Mouse (Mus musculus) limb, embryonic 15.5 days (tissue): ENCODE results near the gene Slc5a11. TPM values are rescaled to one million over a fixed set of nuclear protein-coding genes. Genes with fewer than 3 reads are reported as not detected.

Source experiments
- ATAC-seq: fragments of 200-750 bp; cut with Nextera tagmentation; 2 replicates; pipeline ENCODE4 v1.8.0; 2017; ENCODE audit warnings: low read depth, moderate TSS enrichment; ENCODE audit not compliant: insufficient number of reproducible peaks, low FRiP score, low TSS enrichment
- H3K27ac ChIP-seq: fragments of 300-500 bp; sonication (generic); 2 replicates; pipeline ENCODE4 v1.5.1; 2015; ENCODE audit warnings: moderate library complexity, mild to moderate bottlenecking, inconsistent platforms
- H3K27me3 ChIP-seq: fragments of 300-500 bp; sonication (generic); 2 replicates; pipeline ENCODE4 v1.6.1; 2015; ENCODE audit warnings: inconsistent platforms
- H3K36me3 ChIP-seq: fragments of 300-500 bp; sonication (generic); 2 replicates; pipeline ENCODE4 v1.6.1; 2015; ENCODE audit warnings: inconsistent platforms
- H3K4me1 ChIP-seq: fragments of 300-500 bp; sonication (generic); 2 replicates; pipeline ENCODE4 v1.6.1; 2015; ENCODE audit warnings: inconsistent platforms
- H3K4me2 ChIP-seq: fragments of 300-500 bp; sonication (generic); 2 replicates; pipeline ENCODE4 v1.6.1; 2015; ENCODE audit warnings: mild to moderate bottlenecking, inconsistent platforms
- H3K4me3 ChIP-seq: fragments of 300-500 bp; sonication (generic); 2 replicates; pipeline ENCODE4 v1.5.1; 2015; ENCODE audit warnings: mild to moderate bottlenecking, inconsistent platforms
- H3K9ac ChIP-seq: fragments of 300-500 bp; sonication (generic); 2 replicates; pipeline ENCODE4 v1.6.1; 2015; ENCODE audit warnings: inconsistent platforms
- H3K9me3 ChIP-seq: fragments of 300-500 bp; sonication (generic); 2 replicates; pipeline ENCODE4 v1.6.1; 2016; ENCODE audit warnings: inconsistent platforms
- WGBS: fragments of 180-500 bp; shearing (Covaris S2); methylation state at CpG from one replicate; pipeline ENCODE4 v1.1.7; 2015; 5-methylcytosine and 5-hydroxymethylcytosine counted together
- polyA plus RNA-seq: library from polyadenylated mRNA; unstranded; fragments of >200 nt; fragmentation: Nextera tagmentation; extraction: Ambion mirVana; gene quantifications from 2 replicates; pipeline ENCODE4 v1.2.1, GENCODE M21; 2015

The Slc5a11 gene
- polyA plus RNA-seq, 1 experiment from 2014 or later, result not detected

DNA sequence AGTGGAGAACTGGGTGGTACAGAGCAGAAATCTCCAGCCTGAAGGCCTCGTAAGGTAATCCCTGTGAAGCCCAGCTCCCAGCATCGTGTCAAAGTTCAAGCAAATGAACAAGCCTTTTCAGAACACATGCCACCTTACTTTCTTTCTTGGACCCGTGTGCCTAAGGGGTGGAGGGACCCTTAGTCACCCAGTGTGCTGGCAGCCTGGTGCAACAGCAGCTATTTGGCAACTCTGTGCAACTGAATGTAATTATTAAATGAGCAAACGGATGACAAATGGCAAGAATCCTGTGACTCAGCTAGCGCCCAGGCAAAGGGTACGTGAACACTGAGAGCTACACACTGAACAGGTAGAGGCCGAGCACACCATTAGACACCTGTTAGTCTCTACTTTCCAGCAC, 79.3 kb downstream of the Slc5a11 start:
- ATAC-seq, result no peak
- H3K4me1 ChIP-seq, result no peaks in the 10 kb centered on the region
- peaks cover 87% of the 10 kb centered on the region for H3K36me3 ChIP-seq
- 86% methylated on average over 7 of the region's 7 CpGs for WGBS
- H3K4me2 ChIP-seq, result no peak overlapping the region
- H3K27ac ChIP-seq, result no peak overlapping the region
- no peaks in the 10 kb centered on the region for H3K27me3 ChIP-seq
- H3K9me3 ChIP-seq, result no peaks in the 10 kb centered on the region
- H3K9ac ChIP-seq, result no peak overlapping the region
- no peak overlapping the region for H3K4me3 ChIP-seq

DNA sequence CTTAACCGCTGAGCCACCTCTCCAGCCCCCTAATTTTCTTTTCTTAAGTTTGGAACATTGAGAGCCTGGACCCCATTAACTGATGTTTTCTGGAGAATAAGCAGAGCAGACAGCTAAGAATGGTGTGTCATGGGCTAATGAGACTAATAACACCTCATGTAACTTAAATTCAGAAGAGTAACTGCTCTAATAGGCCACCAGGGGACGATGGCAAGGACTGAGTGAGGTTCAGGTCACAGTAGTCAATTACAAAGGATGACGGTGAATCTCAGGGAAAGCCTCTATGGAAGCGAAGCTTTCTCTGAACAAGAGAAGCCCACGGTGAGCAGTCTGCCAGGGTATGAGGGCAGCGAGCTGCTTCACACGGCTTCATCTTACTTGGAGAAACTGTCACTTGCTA, 80.8 kb downstream of the Slc5a11 start:
- Histone ChIP-seq H3K4me2 (no peak overlapping the region), H3K9me3 (no peaks in the 10 kb centered on the region), H3K4me1 (no peaks in the 10 kb centered on the region), H3K27me3 (no peaks in the 10 kb centered on the region), H3K36me3 (peaks cover 87% of the 10 kb centered on the region), H3K9ac (no peak overlapping the region), H3K4me3 (no peak overlapping the region), H3K27ac (no peak overlapping the region)
- no peak for ATAC-seq
- WGBS, result 91% methylated on average over 7 of the region's 7 CpGs

GRCm38 (mm10) chr7:123296097-123296496, 81.5 kb downstream of the Slc5a11 start:
- Histone ChIP-seq H3K27me3 (no peaks in the 10 kb centered on the region), H3K9me3 (no peaks in the 10 kb centered on the region), H3K36me3 (peaks cover 83% of the 10 kb centered on the region), H3K4me1 (no peaks in the 10 kb centered on the region), H3K4me3 (no peak overlapping the region), H3K27ac (no peak overlapping the region), H3K4me2 (no peak overlapping the region), H3K9ac (no peak overlapping the region)
- 90% methylated on average over 6 of the region's 6 CpGs for WGBS
- ATAC-seq, result no peak

- WGBS, result 47% methylated on average over 3 of the region's 3 CpGs
- peaks cover 74% of the 10 kb centered on the region for H3K36me3 ChIP-seq
These were observed 83.6 kb downstream of the Slc5a11 start for GRCm38 (mm10) chr7:123298225-123298624.

GRCm38 (mm10) chr7:123300258-123300657, 85.7 kb downstream of the Slc5a11 start:
- no peak for ATAC-seq
- Histone ChIP-seq H3K36me3 (peaks cover 68% of the 10 kb centered on the region), H3K4me1 (no peaks in the 10 kb centered on the region), H3K9ac (no peak overlapping the region), H3K9me3 (no peaks in the 10 kb centered on the region), H3K4me3 (no peak overlapping the region), H3K27ac (no peak overlapping the region), H3K27me3 (no peaks in the 10 kb centered on the region), H3K4me2 (no peak overlapping the region)
- WGBS, result 77% methylated on average over 3 of the region's 3 CpGs

More at GRCm38 (mm10) chr7:123298225-123298624, 83.6 kb downstream of the Slc5a11 start:
- H3K9me3 ChIP-seq, result no peaks in the 10 kb centered on the region
- no peak overlapping the region for H3K27ac ChIP-seq
- H3K27me3 ChIP-seq, result no peaks in the 10 kb centered on the region
- no peak overlapping the region for H3K4me3 ChIP-seq
- H3K4me2 ChIP-seq, result no peak overlapping the region
- ATAC-seq, result no peak
- no peak overlapping the region for H3K9ac ChIP-seq
- H3K4me1 ChIP-seq, result no peaks in the 10 kb centered on the region

DNA sequence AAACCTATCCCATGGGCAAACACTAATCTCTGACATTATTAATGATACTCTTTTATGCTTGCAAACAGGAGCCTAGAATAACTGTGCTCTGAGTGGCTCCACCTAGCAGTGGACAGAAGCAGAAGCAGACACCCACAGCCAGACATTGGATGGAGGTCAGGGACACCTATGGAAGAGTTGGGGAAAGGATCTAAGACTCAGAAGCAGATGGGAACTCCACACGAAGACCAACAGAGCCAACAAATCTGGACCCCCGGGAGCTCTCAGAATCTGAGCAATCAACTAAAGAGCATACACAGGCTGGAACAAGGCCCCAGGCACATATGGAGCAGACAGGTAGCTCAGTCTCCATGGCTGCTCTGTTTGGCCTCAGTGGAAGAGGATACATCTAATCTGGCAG, 90.8 kb downstream of the Slc5a11 start:
- 80% methylated on average over 2 of the region's 2 CpGs for WGBS
- Histone ChIP-seq H3K9me3 (no peaks in the 10 kb centered on the region), H3K27me3 (no peaks in the 10 kb centered on the region), H3K36me3 (peaks cover 76% of the 10 kb centered on the region), H3K4me3 (no peak overlapping the region), H3K4me2 (no peak overlapping the region), H3K4me1 (no peaks in the 10 kb centered on the region), H3K27ac (no peak overlapping the region), H3K9ac (no peak overlapping the region)
- no peak for ATAC-seq

GRCm38 (mm10) chr7:123307236-123307635, 92.7 kb downstream of the Slc5a11 start:
- H3K4me1 ChIP-seq, result no peaks in the 10 kb centered on the region
- no peak overlapping the region for H3K9ac ChIP-seq
- ATAC-seq, result no peak
- no peak overlapping the region for H3K4me2 ChIP-seq
- H3K9me3 ChIP-seq, result no peaks in the 10 kb centered on the region
- H3K27me3 ChIP-seq, result no peaks in the 10 kb centered on the region
- WGBS, result 95% methylated on average over 8 of the region's 8 CpGs
- H3K36me3 ChIP-seq, result peaks cover 89% of the 10 kb centered on the region
- H3K27ac ChIP-seq, result no peak overlapping the region
- no peak overlapping the region for H3K4me3 ChIP-seq

GRCm38 (mm10) chr7:123307887-123308558, 93.4 kb downstream of the Slc5a11 start:
- H3K4me1 ChIP-seq, result no peaks in the 10 kb centered on the region
- WGBS, result 92% methylated on average over 4 of the region's 4 CpGs
- H3K4me2 ChIP-seq, result no peak overlapping the region
- H3K9me3 ChIP-seq, result no peaks in the 10 kb centered on the region
- no peak overlapping the region for H3K27ac ChIP-seq
- no peak overlapping the region for H3K4me3 ChIP-seq
- no peaks in the 10 kb centered on the region for H3K27me3 ChIP-seq
- H3K36me3 ChIP-seq, result peaks cover 90% of the 10 kb centered on the region
- no peak overlapping the region for H3K9ac ChIP-seq
- no peak for ATAC-seq

- Histone ChIP-seq H3K9ac (no peak overlapping the region), H3K36me3 (peaks cover 86% of the 10 kb centered on the region), H3K9me3 (no peaks in the 10 kb centered on the region), H3K4me1 (no peaks in the 10 kb centered on the region), H3K27ac (no peak overlapping the region), H3K4me2 (no peak overlapping the region), H3K27me3 (no peaks in the 10 kb centered on the region), H3K4me3 (no peak overlapping the region)
- 78% methylated on average over 5 of the region's 5 CpGs for WGBS
- ATAC-seq, result no peak
These were observed 97.3 kb downstream of the Slc5a11 start for GRCm38 (mm10) chr7:123311836-123312235.

GRCm38 (mm10) chr7:123312738-123313137, 98.2 kb downstream of the Slc5a11 start:
- Histone ChIP-seq H3K27me3 (no peaks in the 10 kb centered on the region), H3K4me1 (no peaks in the 10 kb centered on the region), H3K4me2 (no peak overlapping the region), H3K4me3 (no peak overlapping the region), H3K9ac (no peak overlapping the region), H3K27ac (no peak overlapping the region), H3K36me3 (peaks cover 84% of the 10 kb centered on the region), H3K9me3 (no peaks in the 10 kb centered on the region)
- WGBS, result 88% methylated on average over 3 of the region's 3 CpGs
- ATAC-seq, result no peak

GRCm38 (mm10) chr7:123322452-123323121, 108.0 kb downstream of the Slc5a11 start:
- 0 out of 2 replicates have a peak, but pooled peaks cover under 1% of the 10 kb centered on the region for H3K4me1 ChIP-seq
- ATAC-seq, result no peak
- H3K4me3 ChIP-seq, result no peak overlapping the region
- no peak overlapping the region for H3K9ac ChIP-seq
- no peak overlapping the region for H3K4me2 ChIP-seq
- no peak overlapping the region for H3K27ac ChIP-seq
- 86% methylated on average over 13 of the region's 13 CpGs for WGBS
- peaks cover 76% of the 10 kb centered on the region for H3K36me3 ChIP-seq
- H3K9me3 ChIP-seq, result no peaks in the 10 kb centered on the region
- H3K27me3 ChIP-seq, result no peaks in the 10 kb centered on the region
